Mouse (Mus musculus): ENCODE data around the gene Ninj2. TPM values are rescaled to one million over a fixed set of nuclear protein-coding genes. Genes with fewer than 3 reads are reported as not detected.

Gene Ninj2
- polyA plus RNA-seq, 1 experiment from 2014 or later = not detected

- Histone ChIP-seq H3K4me1 (replicated peaks; ENCODE audit: control insufficient read depth, insufficient read depth, low read length) (no peaks in the 10 kb centered on the region; the same call in 1 of the 2 replicates), H3K27ac (ENCODE audit: low read depth, low read length) (no peak overlapping the region), H3K4me2 (replicated peaks; ENCODE audit: low read depth, low read length) (no peak overlapping the region), H3K4me3 (ENCODE audit: low read depth, low read length) (no peak overlapping the region), H3K27me3 (ENCODE audit: control insufficient read depth, insufficient read depth, low read length) (no peaks in the 10 kb centered on the region), H3K36me3 (ENCODE audit: control insufficient read depth, insufficient read depth, low read length) (no peaks in the 10 kb centered on the region), H3K9me3 (ENCODE audit: control insufficient read depth, low read length) (no peaks in the 10 kb centered on the region), H3K9ac (ENCODE audit: low read depth, low read length) (no peak overlapping the region)
- no peak for ATAC-seq (ENCODE audit: low FRiP score)
- WGBS = 67% methylated on average over 6 of the region's 6 CpGs
- DNase-seq (ENCODE audit: low spot score) = no peak
These were observed 132.2 kb downstream of the Ninj2 start for GRCm38 (mm10) chr6:120225355-120225754.

- 93% methylated on average over 7 of the region's 7 CpGs for WGBS
- H3K9me3 ChIP-seq (ENCODE audit: control insufficient read depth, low read length) = no peaks in the 10 kb centered on the region
- ATAC-seq (ENCODE audit: low FRiP score) (no peak), DNase-seq (ENCODE audit: low spot score) (no peak)
- H3K4me2 ChIP-seq (replicated peaks; ENCODE audit: low read depth, low read length) = no peak overlapping the region
- H3K4me1 ChIP-seq (replicated peaks; ENCODE audit: control insufficient read depth, insufficient read depth, low read length) = no peaks in the 10 kb centered on the region; the same call in 1 of the 2 replicates
- H3K36me3 ChIP-seq (ENCODE audit: control insufficient read depth, insufficient read depth, low read length) = no peaks in the 10 kb centered on the region
- H3K9ac ChIP-seq (ENCODE audit: low read depth, low read length) = no peak overlapping the region
- no peak overlapping the region for H3K4me3 ChIP-seq (ENCODE audit: low read depth, low read length)
- H3K27me3 ChIP-seq (ENCODE audit: control insufficient read depth, insufficient read depth, low read length) = no peaks in the 10 kb centered on the region
- H3K27ac ChIP-seq (ENCODE audit: low read depth, low read length) = no peak overlapping the region
These were observed 133.9 kb downstream of the Ninj2 start for GRCm38 (mm10) chr6:120227068-120227467.

GRCm38 (mm10) chr6:120229806-120230205 is 136.7 kb downstream of the Ninj2 start:
- no peak for DNase-seq (ENCODE audit: low spot score)
- 79% methylated on average over 7 of the region's 7 CpGs for WGBS
- no peaks in the 10 kb centered on the region for H3K27me3 ChIP-seq (ENCODE audit: control insufficient read depth, insufficient read depth, low read length)

GRCm38 (mm10) chr6:120230441-120230840 is 137.3 kb downstream of the Ninj2 start:
- Histone ChIP-seq H3K4me2 (replicated peaks; ENCODE audit: low read depth, low read length) (no peak overlapping the region), H3K27ac (ENCODE audit: low read depth, low read length) (no peak overlapping the region), H3K4me3 (ENCODE audit: low read depth, low read length) (no peak overlapping the region), H3K4me1 (replicated peaks; ENCODE audit: control insufficient read depth, insufficient read depth, low read length) (no peaks in the 10 kb centered on the region; the same call in 1 of the 2 replicates), H3K27me3 (ENCODE audit: control insufficient read depth, insufficient read depth, low read length) (no peaks in the 10 kb centered on the region), H3K36me3 (ENCODE audit: control insufficient read depth, insufficient read depth, low read length) (no peaks in the 10 kb centered on the region), H3K9me3 (ENCODE audit: control insufficient read depth, low read length) (no peaks in the 10 kb centered on the region), H3K9ac (ENCODE audit: low read depth, low read length) (no peak overlapping the region)
- ATAC-seq (ENCODE audit: low FRiP score) (no peak), DNase-seq (ENCODE audit: low spot score) (no peak)
- WGBS = 48% methylated on average over 1 of the region's 1 CpGs

More at GRCm38 (mm10) chr6:120229806-120230205, 136.7 kb downstream of the Ninj2 start:
- Histone ChIP-seq H3K36me3 (ENCODE audit: control insufficient read depth, insufficient read depth, low read length) (no peaks in the 10 kb centered on the region), H3K27ac (ENCODE audit: low read depth, low read length) (no peak overlapping the region), H3K9ac (ENCODE audit: low read depth, low read length) (no peak overlapping the region), H3K4me1 (replicated peaks; ENCODE audit: control insufficient read depth, insufficient read depth, low read length) (no peaks in the 10 kb centered on the region; the same call in 1 of the 2 replicates), H3K4me2 (replicated peaks; ENCODE audit: low read depth, low read length) (no peak overlapping the region), H3K9me3 (ENCODE audit: control insufficient read depth, low read length) (no peaks in the 10 kb centered on the region), H3K4me3 (ENCODE audit: low read depth, low read length) (no peak overlapping the region)
- no peak for ATAC-seq (ENCODE audit: low FRiP score)

- no peaks in the 10 kb centered on the region for H3K9me3 ChIP-seq (ENCODE audit: control insufficient read depth, low read length)
- no peaks in the 10 kb centered on the region for H3K27me3 ChIP-seq (ENCODE audit: control insufficient read depth, insufficient read depth, low read length)
- no peak overlapping the region for H3K4me2 ChIP-seq (replicated peaks; ENCODE audit: low read depth, low read length)
- WGBS = 92% methylated on average over 6 of the region's 6 CpGs
- no peaks in the 10 kb centered on the region for H3K36me3 ChIP-seq (ENCODE audit: control insufficient read depth, insufficient read depth, low read length)
- no peak overlapping the region for H3K4me3 ChIP-seq (ENCODE audit: low read depth, low read length)
- no peak for DNase-seq (ENCODE audit: low spot score)
- H3K27ac ChIP-seq (ENCODE audit: low read depth, low read length) = no peak overlapping the region
- no peak for ATAC-seq (ENCODE audit: low FRiP score)
- no peaks in the 10 kb centered on the region for H3K4me1 ChIP-seq (replicated peaks; ENCODE audit: control insufficient read depth, insufficient read depth, low read length)
- no peak overlapping the region for H3K9ac ChIP-seq (ENCODE audit: low read depth, low read length)
These were observed 139.7 kb downstream of the Ninj2 start for GRCm38 (mm10) chr6:120232885-120233284.

- no peak overlapping the region for H3K9ac ChIP-seq (ENCODE audit: low read depth, low read length)
- no peaks in the 10 kb centered on the region for H3K4me1 ChIP-seq (replicated peaks; ENCODE audit: control insufficient read depth, insufficient read depth, low read length)
- H3K9me3 ChIP-seq (ENCODE audit: control insufficient read depth, low read length) = no peaks in the 10 kb centered on the region
- WGBS = 54% methylated on average over 7 of the region's 7 CpGs
- H3K27me3 ChIP-seq (ENCODE audit: control insufficient read depth, insufficient read depth, low read length) = no peaks in the 10 kb centered on the region
- DNase-seq (ENCODE audit: low spot score) = no peak
- no peak for ATAC-seq (ENCODE audit: low FRiP score)
- no peaks in the 10 kb centered on the region for H3K36me3 ChIP-seq (ENCODE audit: control insufficient read depth, insufficient read depth, low read length)
- H3K4me2 ChIP-seq (replicated peaks; ENCODE audit: low read depth, low read length) = no peak overlapping the region
- no peak overlapping the region for H3K4me3 ChIP-seq (ENCODE audit: low read depth, low read length)
- H3K27ac ChIP-seq (ENCODE audit: low read depth, low read length) = no peak overlapping the region
These were observed 142.7 kb downstream of the Ninj2 start for GRCm38 (mm10) chr6:120235874-120236273.

- Histone ChIP-seq H3K27me3 (ENCODE audit: control insufficient read depth, insufficient read depth, low read length) (no peaks in the 10 kb centered on the region), H3K4me2 (replicated peaks; ENCODE audit: low read depth, low read length) (no peak overlapping the region), H3K4me1 (replicated peaks; ENCODE audit: control insufficient read depth, insufficient read depth, low read length) (no peaks in the 10 kb centered on the region), H3K4me3 (ENCODE audit: low read depth, low read length) (no peak overlapping the region), H3K9ac (ENCODE audit: low read depth, low read length) (no peak overlapping the region), H3K36me3 (ENCODE audit: control insufficient read depth, insufficient read depth, low read length) (no peaks in the 10 kb centered on the region), H3K9me3 (ENCODE audit: control insufficient read depth, low read length) (no peaks in the 10 kb centered on the region), H3K27ac (ENCODE audit: low read depth, low read length) (no peak overlapping the region)
- 84% methylated on average over 5 of the region's 5 CpGs for WGBS
- ATAC-seq (ENCODE audit: low FRiP score) (no peak), DNase-seq (ENCODE audit: low spot score) (no peak)
These were observed 147.3 kb downstream of the Ninj2 start for GRCm38 (mm10) chr6:120240461-120240860.

GRCm38 (mm10) chr6:120241453-120241852 is 148.3 kb downstream of the Ninj2 start:
- no peaks in the 10 kb centered on the region for H3K27me3 ChIP-seq (ENCODE audit: control insufficient read depth, insufficient read depth, low read length)
- H3K4me1 ChIP-seq (replicated peaks; ENCODE audit: control insufficient read depth, insufficient read depth, low read length) = no peaks in the 10 kb centered on the region
- no peak overlapping the region for H3K4me2 ChIP-seq (replicated peaks; ENCODE audit: low read depth, low read length)
- 91% methylated on average over 12 of the region's 12 CpGs for whole genome bisulfite sequencing
- H3K9ac ChIP-seq (ENCODE audit: low read depth, low read length) = no peak overlapping the region
- H3K27ac ChIP-seq (ENCODE audit: low read depth, low read length) = no peak overlapping the region
- ATAC-seq (ENCODE audit: low FRiP score) (no peak), DNase-seq (ENCODE audit: low spot score) (no peak)
- no peak overlapping the region for H3K4me3 ChIP-seq (ENCODE audit: low read depth, low read length)
- H3K36me3 ChIP-seq (ENCODE audit: control insufficient read depth, insufficient read depth, low read length) = no peaks in the 10 kb centered on the region
- no peaks in the 10 kb centered on the region for H3K9me3 ChIP-seq (ENCODE audit: control insufficient read depth, low read length)

- H3K27me3 ChIP-seq (ENCODE audit: control insufficient read depth, insufficient read depth, low read length) = no peaks in the 10 kb centered on the region
- WGBS = 91% methylated on average over 8 of the region's 8 CpGs
- H3K9ac ChIP-seq (ENCODE audit: low read depth, low read length) = no peak overlapping the region
- DNase-seq (ENCODE audit: low spot score) (no peak), ATAC-seq (ENCODE audit: low FRiP score) (no peak)
- H3K36me3 ChIP-seq (ENCODE audit: control insufficient read depth, insufficient read depth, low read length) = no peaks in the 10 kb centered on the region
- H3K27ac ChIP-seq (ENCODE audit: low read depth, low read length) = no peak overlapping the region
- no peaks in the 10 kb centered on the region for H3K4me1 ChIP-seq (replicated peaks; ENCODE audit: control insufficient read depth, insufficient read depth, low read length)
- no peak overlapping the region for H3K4me3 ChIP-seq (ENCODE audit: low read depth, low read length)
- H3K4me2 ChIP-seq (replicated peaks; ENCODE audit: low read depth, low read length) = no peak overlapping the region
- no peaks in the 10 kb centered on the region for H3K9me3 ChIP-seq (ENCODE audit: control insufficient read depth, low read length)
These were observed 149.4 kb downstream of the Ninj2 start for GRCm38 (mm10) chr6:120242530-120242929.

Data from hindbrain, embryonic 11.5 days (tissue).